Mouse (Mus musculus): ENCODE data around the gene Prdm16. TPM values are rescaled to one million over a fixed set of nuclear protein-coding genes. Genes with fewer than 3 reads are reported as not detected.

Prdm16 gene
- polyA plus RNA-seq, 1 experiment from 2014 or later = 58.8 TPM

DNA sequence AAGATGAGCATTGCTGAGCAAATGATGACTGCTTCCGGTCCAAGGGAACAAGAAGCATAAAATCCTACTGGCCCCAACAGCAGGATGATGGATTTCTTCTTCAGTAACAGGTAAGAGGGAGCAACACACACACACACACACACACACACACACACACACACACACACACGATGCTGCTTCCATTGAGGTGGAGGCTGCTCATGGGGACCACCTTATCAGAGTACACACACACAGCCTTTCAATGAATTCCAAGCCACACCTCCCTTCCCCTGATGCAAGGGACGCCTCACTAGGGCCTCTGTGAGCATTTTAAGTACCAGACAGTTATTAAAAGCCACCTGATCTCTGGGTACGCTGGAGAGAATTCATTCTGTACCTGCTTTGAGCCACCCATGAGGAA, 39.9 kb downstream of the Prdm16 start:
- H3K27ac ChIP-seq = no peak overlapping the region

DNA sequence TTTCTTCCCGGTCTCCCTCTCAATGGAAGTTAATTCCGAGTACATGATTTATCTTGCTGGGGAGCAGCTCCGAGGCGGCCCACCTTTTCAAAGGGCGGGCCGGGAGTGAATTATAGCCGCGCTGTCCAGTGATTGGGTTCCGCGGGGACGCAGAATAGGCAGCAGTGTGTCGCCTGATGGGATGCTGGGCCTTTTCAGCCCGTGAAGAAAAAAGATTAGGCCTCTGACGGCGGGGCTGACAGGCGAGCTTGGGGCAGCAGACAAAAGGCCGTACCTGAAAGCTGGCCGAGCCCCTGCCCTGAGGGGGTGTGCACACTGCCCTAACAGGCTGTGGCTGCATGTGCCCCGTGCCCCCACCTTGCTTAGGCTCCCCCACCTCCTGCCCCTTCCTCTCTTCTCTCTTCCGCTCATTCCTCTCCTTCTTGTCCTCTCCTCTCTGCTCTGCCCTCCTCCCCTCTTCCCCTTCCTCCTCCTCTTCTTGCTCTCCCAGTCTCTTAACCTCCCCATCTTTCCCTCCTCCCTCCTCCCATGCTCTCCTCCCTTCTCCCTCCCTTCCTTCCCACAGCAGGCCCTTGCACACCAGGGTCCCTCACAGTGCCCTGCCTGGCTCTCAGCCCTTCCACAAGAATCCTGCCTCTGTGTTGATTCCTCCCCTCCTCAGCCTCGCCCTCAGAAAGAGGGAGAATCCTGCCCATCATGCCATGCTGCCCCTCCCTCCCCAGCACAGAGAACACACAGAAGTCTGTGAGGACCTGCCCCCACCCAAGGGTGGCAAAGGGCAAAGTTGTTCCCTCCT, 41.7 kb downstream of the Prdm16 start:
- Histone ChIP-seq H3K9ac (no peak overlapping the region), H3K4me1 (peaks cover 81% of the 10 kb centered on the region), H3K27me3 (no peaks in the 10 kb centered on the region), H3K36me3 (no peaks in the 10 kb centered on the region), H3K4me3 (no peak overlapping the region), H3K4me2 (replicated peaks) (peak overlapping the region; percentile 5; the same call in 1 of the 2 replicates), H3K9me3 (no peaks in the 10 kb centered on the region), H3K27ac (no peak overlapping the region; the same call in 1 of the 2 replicates)
- 16% methylated on average over 21 of the region's 21 CpGs for WGBS
- no peak for ATAC-seq (ENCODE audit: low FRiP score, low read depth)

More for the DNA sequence above, 39.9 kb downstream of the Prdm16 start:
- 0 out of 2 replicates have a peak, but pooled peaks cover 4% of the 10 kb centered on the region for H3K27me3 ChIP-seq
- no peak for ATAC-seq (ENCODE audit: low FRiP score, low read depth)
- no peak overlapping the region for H3K4me3 ChIP-seq
- no peaks in the 10 kb centered on the region for H3K9me3 ChIP-seq
- no peak overlapping the region for H3K4me2 ChIP-seq (replicated peaks)
- H3K4me1 ChIP-seq = peaks cover 89% of the 10 kb centered on the region
- WGBS = 61% methylated on average over 4 of the region's 4 CpGs
- no peak overlapping the region for H3K9ac ChIP-seq
- no peaks in the 10 kb centered on the region for H3K36me3 ChIP-seq

DNA sequence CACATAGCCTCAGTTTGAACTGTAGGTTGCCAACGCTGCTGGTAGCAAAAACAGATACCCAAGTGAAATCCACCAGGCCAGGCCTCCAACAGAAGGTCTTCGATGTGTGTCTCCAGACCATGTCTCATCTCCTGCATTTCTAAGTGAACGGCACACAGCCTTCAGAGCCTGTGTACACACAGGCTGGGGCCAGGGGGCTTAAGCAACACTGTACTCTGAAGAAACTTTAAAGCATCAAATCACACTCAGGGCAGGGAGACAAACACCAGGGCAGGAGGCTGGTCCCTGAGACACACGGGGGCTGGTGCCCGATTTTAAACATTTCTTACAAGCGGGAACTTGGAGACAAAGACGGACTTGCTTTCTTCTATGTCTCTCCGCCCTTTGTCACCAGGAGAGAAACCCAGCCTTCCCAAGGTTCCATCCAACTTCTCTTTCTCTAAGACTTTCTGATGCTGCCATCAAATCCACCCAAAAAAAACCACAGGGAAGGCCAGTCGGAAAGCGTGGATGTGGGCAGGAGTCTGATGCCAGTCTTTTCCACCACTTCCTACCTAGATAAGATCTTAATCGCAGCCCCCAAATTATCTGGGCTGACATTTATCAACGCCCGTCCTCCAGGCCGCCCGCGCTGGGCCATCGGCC, 42.4 kb downstream of the Prdm16 start:
- 37% methylated on average over 17 of the region's 17 CpGs for WGBS
- Histone ChIP-seq H3K27ac (no peak overlapping the region; the same call in 1 of the 2 replicates), H3K9ac (no peak overlapping the region), H3K4me3 (no peak overlapping the region), H3K27me3 (no peaks in the 10 kb centered on the region), H3K4me2 (replicated peaks) (peak overlapping the region; percentile 5; the same call in 1 of the 2 replicates), H3K36me3 (no peaks in the 10 kb centered on the region), H3K4me1 (peaks cover 76% of the 10 kb centered on the region), H3K9me3 (no peaks in the 10 kb centered on the region)
- ATAC-seq (ENCODE audit: low FRiP score, low read depth) = no peak

DNA sequence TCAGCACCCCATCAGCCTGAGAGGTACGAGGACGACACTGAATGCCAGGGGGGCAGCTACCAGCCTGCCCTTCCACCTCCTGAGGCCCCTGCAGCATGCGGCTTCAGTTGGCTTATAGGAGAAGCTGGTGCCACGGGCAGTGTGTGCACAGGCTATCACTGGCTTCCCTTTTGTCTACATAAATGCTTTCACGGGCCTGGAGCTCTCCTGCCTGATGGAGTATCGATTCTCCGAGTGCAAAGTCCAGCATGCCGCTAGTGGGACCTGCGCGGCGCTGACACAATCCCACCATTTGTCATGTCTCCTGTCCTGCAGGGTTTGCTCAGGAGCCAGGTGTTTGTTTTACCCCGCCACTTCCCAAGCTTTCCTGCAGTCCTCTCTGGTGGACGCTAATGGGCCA, 44.1 kb downstream of the Prdm16 start:
- 58% methylated on average over 13 of the region's 13 CpGs for WGBS
- H3K9ac ChIP-seq = no peak overlapping the region
- H3K27ac ChIP-seq = no peak overlapping the region
- ATAC-seq (ENCODE audit: low FRiP score, low read depth) = no peak
- H3K9me3 ChIP-seq = no peaks in the 10 kb centered on the region
- no peak overlapping the region for H3K4me3 ChIP-seq
- no peaks in the 10 kb centered on the region for H3K36me3 ChIP-seq
- H3K27me3 ChIP-seq = no peaks in the 10 kb centered on the region
- no peak overlapping the region for H3K4me2 ChIP-seq (replicated peaks)
- H3K4me1 ChIP-seq = peaks cover 79% of the 10 kb centered on the region

DNA sequence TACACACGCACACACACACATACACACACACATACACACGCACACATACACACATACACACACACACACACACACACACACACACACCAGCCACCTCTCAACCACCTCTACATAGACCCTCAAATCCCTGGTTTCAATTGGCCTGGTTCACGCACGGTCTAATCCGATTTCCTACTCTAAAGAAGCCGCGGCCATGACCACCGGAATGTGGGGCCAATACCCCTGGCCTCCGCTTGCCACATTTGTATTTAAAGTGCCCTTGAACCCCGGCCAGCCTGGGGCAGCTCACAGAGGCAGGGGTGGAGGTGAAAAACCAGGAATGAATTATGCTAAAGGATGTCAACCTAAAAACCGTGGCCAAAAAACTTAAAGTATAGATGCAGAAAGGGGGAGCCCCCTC, 45.8 kb downstream of the Prdm16 start:
- Histone ChIP-seq H3K27ac (no peak overlapping the region), H3K36me3 (no peaks in the 10 kb centered on the region), H3K4me3 (no peak overlapping the region), H3K9me3 (no peaks in the 10 kb centered on the region), H3K27me3 (no peaks in the 10 kb centered on the region), H3K9ac (no peak overlapping the region), H3K4me2 (replicated peaks) (no peak overlapping the region), H3K4me1 (peaks cover 84% of the 10 kb centered on the region)
- 75% methylated on average over 10 of the region's 11 CpGs for WGBS
- no peak for ATAC-seq (ENCODE audit: low FRiP score, low read depth)

DNA sequence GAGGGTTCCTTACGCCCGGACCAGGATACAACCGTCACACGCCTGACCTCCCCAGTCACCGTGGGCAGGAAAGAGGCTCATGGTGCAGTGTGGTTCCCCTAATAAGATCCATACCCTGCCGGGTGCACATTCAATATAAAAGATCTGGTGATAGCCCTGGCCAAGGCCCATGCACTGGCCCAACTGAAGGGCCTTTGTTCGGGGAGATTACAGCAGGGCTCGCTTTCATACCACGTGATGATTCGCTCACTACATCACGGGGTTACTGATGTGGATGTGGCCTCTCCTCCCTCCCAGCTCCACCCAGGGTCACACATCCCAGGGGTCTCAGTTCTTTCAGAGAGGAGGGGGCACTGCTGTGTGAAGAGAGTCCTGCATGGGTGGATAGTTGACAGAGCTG, 50.3 kb downstream of the Prdm16 start:
- Histone ChIP-seq H3K27ac (peak overlapping the region; percentile 48; the same call in 1 of the 2 replicates), H3K9me3 (no peaks in the 10 kb centered on the region), H3K27me3 (no peaks in the 10 kb centered on the region), H3K4me1 (peaks cover 85% of the 10 kb centered on the region), H3K9ac (no peak overlapping the region), H3K4me3 (no peak overlapping the region), H3K36me3 (no peaks in the 10 kb centered on the region), H3K4me2 (replicated peaks) (peak overlapping the region; percentile 19; the same call in 1 of the 2 replicates)
- WGBS = 58% methylated on average over 11 of the region's 11 CpGs
- no peak for ATAC-seq (ENCODE audit: low FRiP score, low read depth)

DNA sequence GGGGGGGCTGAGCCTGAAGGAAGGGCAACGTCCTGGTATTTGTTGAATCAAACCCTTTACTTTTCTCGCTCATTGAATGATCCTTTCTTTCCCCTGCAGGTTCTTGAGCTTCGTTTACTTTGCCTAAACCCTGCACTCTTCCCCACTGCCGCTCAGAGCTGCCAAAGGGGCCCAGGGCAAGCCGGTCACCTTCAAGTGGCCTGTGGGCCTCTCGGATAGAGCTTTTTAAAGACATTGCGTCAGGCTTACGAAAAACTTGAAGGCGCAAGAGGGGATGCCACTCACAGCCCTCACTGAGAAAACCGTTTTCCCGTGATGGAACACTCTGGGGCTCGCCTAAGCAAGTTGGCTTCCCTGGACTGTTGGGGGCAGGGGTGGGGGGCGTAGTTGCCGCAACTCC, 50.9 kb downstream of the Prdm16 start:
- Histone ChIP-seq H3K4me1 (peaks cover 86% of the 10 kb centered on the region), H3K36me3 (no peaks in the 10 kb centered on the region), H3K4me2 (replicated peaks) (peak overlapping the region; percentile 19; the same call in 1 of the 2 replicates), H3K4me3 (no peak overlapping the region), H3K9me3 (no peaks in the 10 kb centered on the region), H3K9ac (no peak overlapping the region), H3K27me3 (no peaks in the 10 kb centered on the region), H3K27ac (peak overlapping the region; percentile 48; the same call in 1 of the 2 replicates)
- 56% methylated on average over 14 of the region's 14 CpGs for WGBS
- ATAC-seq (ENCODE audit: low FRiP score, low read depth) = no peak

DNA sequence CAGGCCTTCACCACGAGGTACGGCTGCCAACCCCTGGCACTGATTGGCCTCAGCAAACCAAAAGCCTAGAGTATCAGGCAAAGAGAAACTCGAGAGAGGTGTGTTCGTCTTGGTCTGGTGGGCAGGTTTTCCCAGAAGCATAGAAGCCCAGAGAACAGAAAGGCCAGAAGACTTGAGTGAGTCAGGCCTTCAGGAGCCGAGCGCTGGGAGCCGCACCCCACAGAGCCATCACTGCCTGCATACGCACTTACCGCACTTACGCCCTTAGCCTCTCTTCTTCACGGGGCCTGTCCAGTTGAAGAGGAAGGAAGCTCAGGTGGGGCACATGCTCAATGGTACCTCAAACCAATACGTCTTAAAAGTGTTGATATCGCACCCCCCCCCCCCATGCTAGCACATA, 53.0 kb downstream of the Prdm16 start:
- H3K9ac ChIP-seq = no peak overlapping the region
- H3K4me1 ChIP-seq = peaks cover 98% of the 10 kb centered on the region
- WGBS = 89% methylated on average over 13 of the region's 13 CpGs
- no peaks in the 10 kb centered on the region for H3K36me3 ChIP-seq
- no peak for ATAC-seq (ENCODE audit: low FRiP score, low read depth)
- no peak overlapping the region for H3K4me2 ChIP-seq (replicated peaks)
- H3K9me3 ChIP-seq = no peaks in the 10 kb centered on the region
- no peak overlapping the region for H3K27ac ChIP-seq
- H3K4me3 ChIP-seq = no peak overlapping the region
- H3K27me3 ChIP-seq = no peaks in the 10 kb centered on the region

DNA sequence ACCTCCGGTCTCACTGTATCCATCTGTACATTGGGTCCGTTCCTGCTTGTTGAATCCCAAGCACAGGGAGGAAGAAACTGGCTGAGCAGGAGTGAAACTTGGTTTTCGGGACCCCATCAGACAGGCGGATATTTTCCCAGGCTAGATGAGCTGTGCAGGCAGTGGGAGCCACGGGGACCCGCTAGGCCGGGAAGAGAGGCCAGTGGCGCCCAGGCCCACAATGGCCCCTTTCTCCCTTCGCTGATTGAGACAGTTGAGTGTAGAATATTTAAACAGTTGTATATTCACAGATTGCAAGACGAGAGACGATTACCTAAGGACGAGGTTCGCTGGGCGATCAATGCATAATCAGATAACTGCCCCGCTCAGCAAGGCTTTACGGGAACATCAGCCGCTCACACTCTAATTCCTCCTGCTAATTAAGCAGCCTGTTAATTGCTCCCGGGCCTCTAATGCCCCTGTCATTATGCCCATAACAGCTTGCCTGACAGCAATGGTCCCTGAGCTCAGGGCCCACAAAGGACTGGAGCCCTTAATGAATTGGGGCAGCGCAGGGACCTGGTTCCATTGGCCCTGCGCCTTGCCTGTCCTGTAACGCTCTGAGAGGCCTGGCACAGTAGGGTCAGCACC, 54.0 kb downstream of the Prdm16 start:
- Histone ChIP-seq H3K27me3 (no peaks in the 10 kb centered on the region), H3K9ac (no peak overlapping the region), H3K9me3 (no peaks in the 10 kb centered on the region), H3K4me3 (no peak overlapping the region), H3K4me1 (peaks cover 96% of the 10 kb centered on the region), H3K27ac (no peak overlapping the region), H3K36me3 (no peaks in the 10 kb centered on the region), H3K4me2 (replicated peaks) (no peak overlapping the region)
- WGBS = 74% methylated on average over 21 of the region's 21 CpGs
- no peak for ATAC-seq (ENCODE audit: low FRiP score, low read depth)

DNA sequence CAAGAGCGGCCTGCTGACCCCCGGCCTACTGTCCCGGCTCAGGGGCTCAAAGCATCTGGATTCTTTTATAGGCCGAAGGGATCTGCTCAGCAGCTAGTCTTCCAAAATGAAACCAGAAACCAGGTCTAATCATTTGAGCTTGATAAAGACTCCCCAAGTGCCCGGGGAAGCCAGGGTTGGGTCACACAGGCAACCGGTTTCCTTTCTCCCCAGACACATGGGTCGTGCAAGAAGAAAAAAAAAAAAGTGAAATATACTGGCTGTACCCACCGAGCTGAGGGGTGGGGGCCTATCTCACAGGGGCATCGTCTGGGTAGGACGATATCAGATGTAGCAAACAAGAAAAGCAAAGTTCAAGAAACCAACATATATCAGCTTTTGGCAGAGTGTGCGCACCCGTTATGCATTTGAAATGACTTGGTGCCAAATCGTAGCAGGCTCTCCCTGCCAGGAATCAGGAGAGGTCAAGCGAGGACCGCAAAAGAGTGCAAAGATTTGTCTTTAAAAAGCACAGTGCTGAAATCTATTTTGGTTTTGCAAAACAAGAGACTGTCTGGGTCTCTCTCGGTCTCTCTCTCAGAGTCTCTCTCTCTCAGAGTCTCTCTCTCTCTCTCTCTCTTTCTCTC, 55.3 kb downstream of the Prdm16 start:
- Histone ChIP-seq H3K4me3 (no peak overlapping the region), H3K27me3 (no peaks in the 10 kb centered on the region), H3K4me1 (peaks cover 83% of the 10 kb centered on the region), H3K9me3 (no peaks in the 10 kb centered on the region), H3K4me2 (replicated peaks) (no peak overlapping the region), H3K9ac (no peak overlapping the region), H3K36me3 (no peaks in the 10 kb centered on the region), H3K27ac (no peak overlapping the region)
- 40% methylated on average over 16 of the region's 16 CpGs for WGBS
- ATAC-seq (ENCODE audit: low FRiP score, low read depth) = no peak

DNA sequence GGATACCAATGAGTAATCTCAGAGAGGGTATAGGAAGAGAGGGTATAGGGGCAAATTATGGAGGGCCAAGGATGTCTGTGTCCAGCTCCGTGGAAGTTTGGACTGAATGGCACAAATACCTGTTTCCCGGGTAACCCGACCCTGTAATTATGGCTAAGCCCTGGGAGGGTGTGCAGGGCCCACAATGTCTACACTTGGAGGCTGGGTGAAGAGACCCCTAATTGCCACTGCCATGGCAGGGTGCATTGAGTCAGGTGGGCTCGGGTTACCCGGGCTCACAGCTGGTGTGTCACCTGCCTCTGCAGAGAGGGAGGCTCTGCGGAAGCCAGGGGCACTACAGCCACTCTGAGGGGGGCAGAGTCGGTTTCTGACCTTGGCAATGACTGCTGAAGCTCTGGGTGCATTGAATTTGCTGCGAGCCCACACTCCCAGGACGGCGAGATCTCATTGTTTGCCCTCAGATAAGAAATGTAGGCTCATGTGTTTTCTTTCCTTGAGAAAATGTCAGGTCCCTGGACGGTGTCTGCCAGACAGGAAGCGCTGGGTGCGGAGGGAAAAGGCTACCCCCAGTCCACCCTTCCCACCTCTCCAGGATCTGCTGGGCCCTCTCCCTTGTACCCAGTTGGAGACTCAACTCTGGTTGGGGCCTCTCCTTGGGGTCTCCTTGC, 62.3 kb downstream of the Prdm16 start:
- whole genome bisulfite sequencing = 71% methylated on average over 13 of the region's 13 CpGs
- H3K9ac ChIP-seq = no peak overlapping the region
- no peak overlapping the region for H3K4me3 ChIP-seq
- ATAC-seq (ENCODE audit: low FRiP score, low read depth) = no peak
- H3K4me1 ChIP-seq = peaks cover 74% of the 10 kb centered on the region
- H3K9me3 ChIP-seq = no peaks in the 10 kb centered on the region
- no peak overlapping the region for H3K27ac ChIP-seq
- no peaks in the 10 kb centered on the region for H3K36me3 ChIP-seq
- no peak overlapping the region for H3K4me2 ChIP-seq (replicated peaks)
- H3K27me3 ChIP-seq = peaks cover 17% of the 10 kb centered on the region

Measured in limb, embryonic 13.5 days (tissue).